Mouse (Mus musculus) lung, postnatal 14 days (tissue): ENCODE data around the gene Ntrk3.

Experiments
- DNase-seq: peaks from one replicate; pipeline ENCODE4 v3.0.0; 2021

The Ntrk3 gene

DNA sequence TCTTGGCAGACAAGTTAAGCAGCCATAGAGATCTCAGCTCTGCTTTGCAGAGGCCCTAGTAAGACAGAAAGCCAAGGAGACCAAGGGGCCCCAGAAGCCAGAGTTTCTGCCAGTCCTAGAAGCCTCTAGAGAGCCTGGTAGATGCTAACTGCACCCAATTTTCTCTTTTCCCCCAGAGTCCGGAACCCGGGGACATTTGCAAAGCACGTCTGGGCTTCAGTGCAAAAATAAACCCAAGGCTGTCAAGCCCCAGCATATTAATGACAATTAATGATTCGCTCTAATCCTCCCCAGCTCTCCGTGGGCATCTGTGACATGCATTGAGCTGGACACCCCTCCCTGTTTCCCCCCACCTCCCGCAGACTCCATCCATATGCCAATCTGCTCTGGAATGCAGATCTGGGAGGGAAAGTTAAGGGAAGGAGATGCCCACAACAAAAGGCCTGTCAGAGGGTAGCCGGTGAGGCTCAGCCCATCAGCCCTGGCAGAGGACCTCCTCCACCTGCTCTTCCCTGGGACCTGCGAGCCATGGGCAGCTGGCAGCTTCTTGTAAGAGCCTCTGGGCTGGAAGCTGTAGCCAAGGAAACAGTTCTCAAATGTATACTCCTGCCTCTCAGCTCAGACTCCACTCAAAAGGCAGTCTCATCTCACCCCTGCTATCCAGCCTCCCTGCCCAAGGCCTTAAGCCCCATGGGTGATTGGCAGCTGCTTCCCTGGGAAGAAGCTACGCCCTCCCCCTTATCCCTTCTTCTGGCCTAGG is 117.8 kb downstream of the Ntrk3 start:
- no peak for DNase-seq

DNA sequence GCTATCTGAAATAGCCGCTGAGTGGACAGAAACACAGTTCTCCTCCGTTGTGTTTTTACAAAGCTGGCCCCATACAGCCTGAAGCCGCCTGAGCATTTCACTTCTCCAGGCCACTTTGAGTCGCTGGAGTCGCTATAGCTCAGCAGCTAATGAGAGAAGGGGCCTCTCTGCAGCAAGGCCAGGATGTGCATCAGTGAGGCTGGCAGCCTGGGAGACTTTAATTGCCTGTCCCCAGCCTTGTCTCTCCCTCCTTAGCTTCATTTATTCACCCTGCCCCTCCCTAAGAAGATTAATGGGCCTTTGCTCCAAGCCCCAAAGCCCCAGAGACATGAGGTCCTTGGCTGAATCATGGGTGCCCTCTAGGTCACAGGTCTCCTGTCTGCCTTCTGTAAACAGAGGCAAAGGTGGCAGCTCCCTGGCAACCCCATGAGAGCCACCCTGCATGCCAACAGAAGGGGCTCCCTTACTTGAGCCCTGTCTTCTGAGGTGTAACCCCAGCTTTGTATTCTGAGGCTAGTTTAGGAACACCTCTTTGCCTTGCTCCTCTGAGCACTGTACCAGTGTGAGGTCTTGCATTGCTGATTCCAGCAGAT is 132.2 kb downstream of the Ntrk3 start:
- DNase-seq = no peak

DNA sequence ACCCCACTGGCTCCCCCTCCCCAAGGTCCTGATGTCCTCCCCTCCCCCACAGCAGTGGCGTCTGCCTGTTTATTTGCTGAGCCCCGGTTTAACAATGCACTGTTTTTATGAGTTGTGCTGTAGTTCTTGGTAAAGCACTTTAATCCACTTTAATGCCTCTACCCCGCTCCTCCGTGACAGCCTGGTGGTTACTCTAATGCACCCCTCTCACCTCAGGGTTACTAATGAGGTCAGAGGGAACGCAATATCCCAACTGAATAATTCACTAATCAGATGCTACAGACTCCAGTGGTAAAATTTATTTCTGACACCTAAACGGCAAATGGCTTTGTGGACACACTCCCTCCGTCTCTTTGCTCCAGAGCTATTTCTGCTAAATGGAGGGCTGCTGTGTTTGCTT is 133.9 kb downstream of the Ntrk3 start:
- no peak for DNase-seq

DNA sequence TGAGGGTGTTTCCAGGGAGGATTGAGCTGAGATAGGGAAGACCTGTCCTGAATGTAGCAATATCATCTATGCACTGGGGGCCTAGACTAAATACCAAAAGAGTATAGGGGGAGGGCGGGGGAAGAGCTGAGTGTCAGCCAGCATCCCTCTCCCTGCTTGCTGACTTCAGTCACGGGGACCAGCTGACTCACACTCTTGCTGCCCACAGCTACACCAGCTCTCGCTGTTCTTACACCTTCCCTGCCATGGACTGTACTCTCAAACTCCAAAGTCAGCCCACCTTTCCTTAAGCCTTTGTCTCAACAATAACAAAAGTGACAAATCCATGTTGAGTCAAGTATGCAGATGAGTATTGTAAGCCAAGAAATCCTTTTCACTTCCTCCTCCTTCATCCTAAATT is 136.0 kb downstream of the Ntrk3 start:
- no peak for DNase-seq

DNA sequence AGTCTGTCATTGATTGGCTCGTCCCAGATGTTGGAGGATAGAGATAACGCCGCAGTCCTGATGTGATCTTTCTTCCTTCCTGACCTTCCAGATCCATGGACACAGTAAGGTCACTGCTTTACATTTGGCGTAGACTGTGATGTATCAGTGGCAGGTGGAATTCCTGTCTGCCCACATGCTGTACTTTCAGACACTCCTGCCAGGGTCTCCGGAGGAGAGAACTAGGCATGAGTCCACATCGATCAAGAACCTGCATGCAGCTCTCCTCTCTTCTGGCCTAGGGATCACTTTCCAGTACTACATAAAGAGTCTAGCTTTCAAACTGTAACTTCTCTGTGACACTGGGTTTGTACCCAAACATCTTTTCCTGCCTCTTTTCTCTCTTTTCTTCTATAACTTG is 136.9 kb downstream of the Ntrk3 start:
- DNase-seq = no peak

DNA sequence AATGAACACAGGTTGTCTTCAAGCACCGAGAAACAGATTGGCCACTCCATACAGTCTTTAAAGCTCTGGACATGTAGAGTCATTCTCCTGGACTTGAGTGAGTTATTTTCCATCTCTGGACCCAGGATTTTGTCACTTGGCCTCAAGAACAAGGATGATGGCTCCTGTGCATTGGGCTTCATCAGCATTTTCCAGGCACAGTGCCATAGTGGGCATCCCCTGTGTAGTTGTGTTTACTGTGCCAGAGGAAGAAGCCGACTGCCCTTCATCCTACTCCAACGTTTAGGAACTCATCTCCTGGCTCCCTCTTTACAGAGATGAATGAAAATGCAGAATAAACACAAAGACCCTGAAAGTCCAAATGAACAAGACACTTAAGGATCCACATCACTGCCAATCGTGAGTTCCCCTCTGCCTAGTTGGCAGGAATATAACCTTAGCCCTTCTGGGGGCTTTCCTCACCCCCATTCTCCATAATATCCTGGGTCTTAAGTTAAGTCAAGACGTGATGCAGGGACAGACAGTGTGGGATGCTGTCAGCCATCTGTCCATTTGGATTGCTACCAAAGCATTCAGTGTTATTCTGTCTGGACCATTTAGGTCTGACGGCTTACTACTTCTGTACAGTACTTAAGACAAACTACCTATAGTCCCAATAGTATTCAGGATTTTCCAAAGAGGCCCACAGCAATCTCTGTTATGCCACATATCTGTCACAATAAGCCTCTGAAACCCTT is 137.7 kb downstream of the Ntrk3 start:
- DNase-seq = no peak

DNA sequence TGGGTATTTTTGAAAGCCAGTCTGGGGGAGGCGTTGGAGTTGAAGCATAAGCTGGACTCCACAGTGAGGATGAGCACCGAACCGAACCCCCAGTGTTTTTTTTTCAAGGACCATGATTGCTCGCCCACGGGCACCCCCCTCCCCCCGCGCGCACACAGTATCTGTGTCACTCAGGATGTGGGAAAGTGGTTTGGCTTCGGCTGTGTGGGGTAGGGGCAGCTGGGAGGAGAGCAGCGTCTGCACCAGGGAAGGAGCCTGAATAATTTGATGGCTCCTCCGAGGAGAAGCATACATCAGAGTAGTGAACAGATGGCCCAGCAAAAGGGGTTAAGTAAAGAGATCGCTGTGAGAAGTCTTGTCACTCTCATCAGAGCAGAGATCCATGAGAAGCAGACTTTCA is 139.7 kb downstream of the Ntrk3 start:
- DNase-seq = no peak

DNA sequence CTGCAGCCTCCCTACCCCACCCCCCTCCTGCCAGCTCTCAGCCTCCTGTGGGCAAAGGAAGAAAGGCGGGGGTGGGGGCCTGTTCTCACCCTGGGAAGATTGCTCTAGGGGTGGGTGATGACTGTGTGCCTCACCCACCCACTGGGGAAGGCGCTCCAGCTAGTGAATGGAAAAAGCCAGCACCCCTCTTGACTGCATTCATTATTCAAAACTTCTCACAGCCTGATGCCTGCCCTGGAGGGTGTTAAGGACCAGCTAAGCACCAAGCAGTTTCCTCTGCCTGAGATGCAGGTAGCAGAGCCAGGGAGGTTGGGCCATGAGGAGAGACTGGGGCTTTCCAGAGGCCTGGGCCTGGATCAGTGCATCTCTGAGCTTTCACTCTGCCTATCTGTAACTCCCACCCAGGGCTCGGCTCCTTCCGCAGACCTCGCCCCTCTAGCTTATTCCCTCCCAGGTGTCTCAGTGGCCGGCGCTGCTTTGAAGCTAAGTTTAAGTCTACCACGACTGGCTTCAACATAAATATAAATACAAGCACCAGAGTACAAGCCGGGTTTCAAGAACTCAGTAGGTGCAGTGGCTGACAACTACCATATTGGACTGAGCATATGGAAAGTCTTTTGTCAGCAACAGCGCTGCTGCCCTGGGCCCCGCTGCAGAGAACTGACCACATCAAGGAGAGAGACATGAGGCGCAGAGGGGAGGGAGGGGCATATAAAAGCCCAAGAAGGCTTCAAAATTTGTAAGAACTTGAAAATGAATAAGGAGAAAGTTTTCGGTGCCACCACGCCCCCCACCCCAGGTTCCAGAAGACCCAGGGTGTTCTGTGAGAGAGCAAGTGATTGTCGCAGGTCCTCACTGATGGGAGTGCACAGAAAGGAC is 140.3 kb downstream of the Ntrk3 start:
- no peak for DNase-seq

DNA sequence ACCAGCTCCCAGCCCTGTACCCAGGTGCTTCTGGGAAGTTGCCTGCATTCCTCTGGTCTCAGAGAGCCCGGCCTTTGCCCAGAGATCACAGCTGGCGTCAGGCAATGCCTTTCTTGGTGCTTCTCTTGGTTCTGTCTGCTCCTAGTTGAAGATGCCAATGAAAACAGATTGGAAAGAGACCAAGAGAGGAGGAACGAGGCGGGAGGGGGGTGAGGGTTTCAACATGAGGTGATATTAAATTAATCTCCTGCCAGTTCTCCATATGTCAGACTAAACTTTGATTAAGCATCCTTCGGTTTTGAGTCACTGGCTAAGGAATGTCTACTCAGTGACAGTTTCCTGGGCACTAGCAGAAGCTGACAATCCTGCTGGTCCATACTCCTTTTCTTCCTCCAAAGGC is 141.3 kb downstream of the Ntrk3 start:
- no peak for DNase-seq

DNA sequence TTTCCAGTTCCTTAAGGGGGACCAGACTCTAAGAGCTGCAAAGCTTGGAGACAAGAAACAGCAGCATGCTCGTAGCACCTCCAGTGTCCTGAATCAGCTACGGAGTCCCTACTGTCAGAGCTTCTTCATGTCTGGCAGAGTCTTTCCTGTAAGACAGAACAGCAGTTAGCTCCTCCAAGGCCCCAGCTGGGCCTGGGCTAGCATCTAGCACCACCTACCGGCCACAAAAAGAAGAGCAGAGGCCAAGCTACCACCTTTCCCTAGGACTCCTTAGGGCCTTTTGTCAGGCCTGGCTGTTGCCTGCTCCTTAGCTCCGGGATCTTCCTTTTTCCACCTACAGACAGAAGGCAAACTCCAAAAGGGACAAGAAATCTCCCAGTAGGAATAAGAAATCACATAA is 141.9 kb downstream of the Ntrk3 start:
- DNase-seq = peak; percentile 51

DNA sequence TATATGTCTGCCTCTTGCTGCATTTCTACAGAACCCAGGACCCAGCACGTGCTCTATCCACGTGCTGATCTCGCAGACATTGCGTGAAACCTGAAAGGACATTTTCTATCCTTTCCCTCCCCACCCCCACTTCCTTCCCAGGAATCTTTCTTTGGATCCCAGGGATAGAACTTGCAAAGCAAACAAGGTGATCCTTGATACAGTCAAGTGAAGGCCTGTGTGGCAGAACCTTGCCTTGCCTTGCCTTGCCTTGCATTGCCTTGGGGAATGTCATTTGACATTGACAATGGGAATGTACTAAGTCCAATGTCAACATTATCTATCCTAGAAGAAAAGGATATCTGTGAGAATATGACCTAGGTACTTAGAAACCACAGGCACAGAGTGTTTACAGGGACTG is 144.9 kb downstream of the Ntrk3 start:
- no peak for DNase-seq

DNA sequence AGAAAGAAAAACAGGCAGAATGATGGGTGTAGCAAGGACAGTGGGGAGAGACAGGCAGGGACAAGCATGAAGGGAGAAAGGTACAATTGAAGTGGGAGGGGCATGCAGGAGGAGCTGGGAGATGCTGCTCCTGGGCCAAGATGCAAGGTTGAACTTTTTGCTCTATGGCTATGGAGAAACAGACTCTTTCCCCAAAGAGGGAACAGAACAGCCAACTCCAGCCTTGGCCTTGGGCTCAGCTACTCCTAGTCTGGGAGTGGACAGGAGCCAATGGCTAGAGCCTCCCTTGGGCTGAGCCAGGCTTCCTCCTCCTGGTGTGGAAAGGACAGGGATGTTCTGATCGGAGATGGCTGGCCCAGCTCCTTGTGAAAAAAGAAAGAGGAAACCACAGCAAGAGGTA is 145.6 kb downstream of the Ntrk3 start:
- DNase-seq = no peak

DNA sequence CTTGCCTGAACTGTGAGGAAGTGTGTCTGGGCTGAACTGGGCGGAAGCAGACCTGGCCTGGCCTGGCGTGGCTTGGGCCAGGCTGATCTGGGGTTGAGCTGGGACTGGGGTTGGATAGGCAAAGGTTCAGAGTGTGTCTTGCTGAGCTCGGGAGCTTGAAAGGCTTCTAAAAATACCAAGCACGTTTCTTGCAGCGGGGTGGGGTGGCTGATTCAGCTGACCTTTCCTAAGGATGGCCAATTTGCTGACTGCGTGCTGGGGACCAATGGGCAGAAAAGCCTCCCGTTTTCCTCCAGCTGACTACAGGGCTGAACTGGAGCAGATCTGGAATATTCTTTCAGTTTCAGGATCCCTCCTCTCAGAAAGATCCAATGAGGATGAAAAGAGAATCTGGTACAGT is 148.0 kb downstream of the Ntrk3 start:
- DNase-seq = no peak

DNA sequence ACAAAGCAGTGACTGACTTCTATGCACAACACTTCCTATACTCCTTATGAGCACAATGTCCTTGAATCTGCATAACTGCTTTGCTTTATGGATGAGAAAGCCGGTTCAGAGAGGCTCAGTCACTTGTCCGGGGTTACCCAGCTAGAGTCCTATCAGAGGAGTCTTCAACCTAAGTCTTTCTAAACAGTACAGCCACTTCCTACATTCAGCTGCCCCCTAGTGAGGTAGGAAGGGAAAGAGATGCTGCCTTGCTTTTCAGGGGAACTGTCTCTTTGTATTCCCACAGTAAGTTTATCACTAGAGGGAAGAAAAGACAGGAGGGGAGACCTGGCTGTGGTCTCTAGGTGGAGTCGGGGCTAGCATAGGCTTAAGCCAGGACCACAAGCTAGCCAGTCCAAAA is 151.0 kb downstream of the Ntrk3 start:
- no peak for DNase-seq

DNA sequence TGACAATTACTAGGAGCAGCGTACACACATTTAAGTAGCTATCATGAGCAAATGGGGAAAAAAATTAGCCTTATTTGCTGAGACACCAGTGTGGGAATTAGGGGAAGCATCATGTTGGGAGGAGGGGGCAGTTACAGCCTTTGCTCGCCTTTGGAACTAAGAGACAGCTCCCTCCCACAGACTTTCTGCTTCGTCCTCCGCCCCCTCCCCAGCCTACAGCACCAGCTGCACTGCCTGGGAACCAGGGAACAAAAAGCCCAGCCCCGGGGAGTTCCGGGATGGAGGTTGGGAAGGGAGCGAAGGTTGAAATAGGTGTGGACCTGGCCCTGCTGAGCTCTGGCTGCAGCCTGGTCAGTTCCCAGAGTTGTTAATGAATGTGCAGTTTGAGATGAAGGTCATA is 151.9 kb downstream of the Ntrk3 start:
- no peak for DNase-seq

DNA sequence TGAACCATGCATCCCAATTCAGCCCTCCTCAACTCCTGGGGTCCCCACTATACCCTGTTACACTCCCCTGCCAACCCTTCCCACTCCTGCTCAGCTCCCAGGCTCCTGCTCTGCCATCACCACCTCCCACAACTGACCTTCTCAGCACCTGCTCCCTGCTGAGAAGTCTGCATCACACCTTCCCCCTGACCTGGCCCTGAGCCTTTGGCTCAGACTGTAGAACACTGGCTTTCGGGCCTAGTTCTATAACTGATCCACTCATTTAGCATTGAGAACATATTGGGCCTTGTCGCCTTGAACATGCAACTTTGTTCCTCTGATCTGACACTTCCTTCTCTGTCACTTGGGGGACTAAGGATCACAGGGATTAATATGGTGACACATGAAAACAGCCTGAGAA is 152.9 kb downstream of the Ntrk3 start:
- no peak for DNase-seq

DNA sequence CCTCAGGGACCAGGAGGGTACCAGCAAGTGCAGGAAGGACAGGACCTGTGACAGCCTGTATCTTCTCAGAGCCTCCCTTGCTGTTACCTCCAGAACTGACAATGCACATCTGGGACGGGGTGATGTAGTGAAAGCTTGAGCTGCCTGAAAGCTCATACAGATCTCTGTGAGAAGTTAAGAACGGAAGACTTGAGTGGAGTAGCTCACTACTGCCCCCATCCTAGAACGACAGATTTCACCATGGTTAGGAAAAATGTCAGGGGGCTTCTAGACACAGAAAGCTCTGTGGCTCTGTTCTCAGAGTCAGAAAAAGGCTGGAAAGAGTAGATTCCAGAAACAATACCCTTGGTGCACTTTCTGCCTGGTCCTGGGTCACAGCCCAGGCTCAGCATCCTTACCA is 153.3 kb downstream of the Ntrk3 start:
- no peak for DNase-seq

DNA sequence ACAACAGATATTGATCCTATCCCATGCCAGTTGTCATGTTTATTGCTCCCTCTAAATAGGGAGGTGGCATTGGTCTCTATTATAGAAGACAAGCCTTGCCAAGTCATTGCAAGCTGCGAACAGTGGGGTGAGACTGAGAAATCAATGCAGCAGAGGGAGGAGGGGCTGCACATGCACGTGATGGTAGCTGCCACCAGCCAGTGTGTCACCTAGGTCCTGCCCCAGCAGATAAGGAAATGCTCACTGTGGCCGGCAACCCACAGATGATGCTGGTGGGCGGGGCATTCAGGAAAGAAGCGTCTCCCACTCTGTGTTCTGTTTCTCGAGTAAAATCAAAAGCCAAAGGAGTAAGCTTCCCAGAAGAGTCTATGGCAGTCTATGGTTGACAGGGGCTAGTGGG is 154.1 kb downstream of the Ntrk3 start:
- no peak for DNase-seq

DNA sequence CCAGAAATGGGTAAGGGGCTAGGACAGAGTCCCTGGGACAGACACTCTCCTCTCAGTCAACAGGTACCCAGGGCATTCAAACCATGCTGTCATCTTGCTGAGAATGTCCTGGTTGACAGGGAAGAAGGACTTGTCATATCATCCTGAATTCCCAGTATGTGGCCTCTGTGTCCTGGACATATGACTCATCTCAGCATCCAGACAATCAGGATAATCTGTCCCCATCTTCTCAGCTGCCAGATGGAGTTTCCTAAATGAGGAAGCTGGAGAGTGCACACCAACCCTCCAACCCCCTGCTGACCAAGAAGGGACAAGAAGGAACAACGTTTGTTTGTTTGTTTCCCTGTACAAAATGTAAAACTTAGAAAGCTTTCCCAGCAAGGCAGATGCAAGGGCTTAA is 156.5 kb downstream of the Ntrk3 start:
- DNase-seq = no peak

DNA sequence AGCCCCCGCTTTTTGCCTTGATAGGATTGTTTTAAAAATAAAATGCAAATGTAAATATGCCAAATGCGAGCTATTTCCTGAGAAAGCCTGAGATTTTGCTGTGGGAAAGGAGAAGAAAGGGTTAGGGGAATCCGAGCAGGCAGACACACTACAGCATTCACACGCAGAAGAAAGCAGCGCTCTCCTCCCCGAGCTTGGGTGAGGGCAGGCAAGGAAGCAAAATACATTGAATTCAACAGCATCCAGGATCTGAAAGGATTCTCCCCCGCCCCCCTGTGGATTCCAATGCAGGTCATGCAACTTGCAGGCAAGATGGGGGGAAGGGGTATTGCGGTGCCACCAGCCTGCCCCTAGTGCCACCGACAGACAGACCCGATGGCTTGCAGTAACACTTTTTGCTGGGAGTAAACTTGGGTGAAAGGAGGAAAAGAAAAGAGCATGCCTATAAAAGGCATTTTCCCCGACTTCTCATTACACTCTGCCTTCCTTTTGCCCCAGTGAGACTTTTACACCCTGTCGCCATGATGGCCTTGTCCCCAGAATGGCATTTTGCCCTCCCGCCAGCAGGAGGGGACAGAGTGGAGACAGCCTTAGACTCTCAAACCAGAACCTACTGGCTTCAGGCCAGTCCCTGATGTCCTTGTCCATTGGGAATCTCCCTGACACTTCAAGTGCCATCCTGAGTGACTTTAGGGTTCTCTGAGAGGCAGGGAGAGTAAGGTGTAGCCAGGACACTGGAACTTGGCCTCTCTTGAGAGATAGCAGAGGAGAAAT is 158.2 kb downstream of the Ntrk3 start:
- no peak for DNase-seq

DNA sequence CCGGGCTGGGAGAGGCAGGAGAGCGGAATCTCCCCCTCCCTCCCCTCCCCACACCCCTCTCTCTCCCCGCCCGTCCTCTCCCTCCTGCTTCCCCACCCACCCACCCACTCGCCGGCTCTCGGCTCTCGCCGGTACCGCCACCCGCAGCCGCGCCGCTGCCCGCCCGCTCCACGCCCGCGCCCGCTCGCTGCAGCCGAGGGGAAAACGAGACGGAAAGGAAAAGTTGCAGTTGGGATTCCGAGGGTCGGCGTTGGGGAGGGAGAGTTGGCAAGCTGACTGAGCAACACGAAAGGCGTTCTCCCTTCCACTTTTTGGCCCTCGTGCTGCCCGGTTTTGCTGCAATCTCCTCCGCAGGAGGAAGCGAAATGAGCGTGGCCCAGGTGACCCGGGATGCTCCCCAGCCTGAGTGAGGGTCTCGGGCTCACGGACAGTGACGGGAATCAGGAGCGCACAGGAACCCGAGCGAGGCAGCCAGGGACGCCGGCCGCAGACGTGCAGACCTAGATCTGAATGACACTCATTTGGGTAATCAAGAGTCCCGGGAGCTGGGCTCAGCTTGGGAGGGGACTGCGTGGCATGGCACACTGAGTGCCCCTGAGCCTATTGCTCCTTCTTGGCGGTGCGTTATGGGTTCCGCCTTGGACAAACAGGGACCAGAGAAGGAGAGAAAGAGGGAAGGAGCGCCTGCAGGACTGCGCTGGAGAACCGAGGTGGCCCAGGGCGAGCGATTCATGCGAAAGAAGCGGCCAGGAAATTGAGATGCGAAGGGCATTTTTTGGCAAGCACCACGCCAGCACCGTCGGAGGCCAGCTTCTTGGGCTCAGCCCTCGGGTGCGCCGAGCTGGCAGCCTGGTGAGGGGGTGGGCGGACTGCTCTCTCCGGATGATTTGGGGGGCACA is 159.1 kb downstream of the Ntrk3 start:
- DNase-seq = no peak

DNA sequence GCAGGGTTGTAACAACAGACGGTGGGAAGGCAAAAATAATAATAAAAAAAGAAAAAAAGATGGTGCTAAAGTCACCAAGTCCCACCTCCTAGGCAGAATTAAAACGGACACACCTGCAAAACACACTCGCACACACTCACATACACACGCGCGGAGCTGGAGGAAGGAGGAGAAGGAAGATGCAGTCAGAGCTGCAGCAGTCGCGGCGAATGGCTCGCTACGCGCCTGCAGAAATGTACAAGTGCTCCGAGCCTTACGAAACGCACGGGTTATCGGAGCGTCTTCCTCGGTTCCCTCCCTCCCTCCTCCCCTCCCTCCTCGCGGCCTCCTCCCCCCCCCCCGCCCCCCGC is 159.7 kb downstream of the Ntrk3 start:
- peak; percentile 17 for DNase-seq
